Mouse (Mus musculus) CH12.LX (cell line): ENCODE measurements at regions not wholly inside any gene's neighbourhood (a gene's known extent, or its start where the extent isn't known, plus 50 kb on each side); places are given as distances from the start of the nearest gene placed in this dataset.
A peak's percentile ranks its signal among the peaks of the same experiment; 100 is the strongest.

Experiments
- DNase-seq: peaks from one replicate; pipeline ENCODE4 v3.0.0-alpha.2; 2013; ENCODE audit errors: extremely low read depth
- H3K27ac ChIP-seq: 2 replicates; pipeline ENCODE4 v1.5.1; 2012; ENCODE audit warnings: low read depth, mild to moderate bottlenecking, control low read depth, moderate library complexity; ENCODE audit not compliant: insufficient read depth
- H3K27me3 ChIP-seq: replicated peaks from 2 replicates; pipeline ENCODE3; 2012; ENCODE audit warnings: inconsistent platforms
- H3K36me3 ChIP-seq, 2 experiments: replicated peaks in 1 of 2; 2 replicates each; pipeline versions ENCODE3 to v1.6.1; 2012; ENCODE audit warnings: inconsistent platforms in 1 of 2, low read length in 1 of 2, mild to moderate bottlenecking in 1 of 2, mixed read lengths in 1 of 2, moderate library complexity in 1 of 2; ENCODE audit not compliant: control insufficient read depth in 1 of 2, insufficient read depth in 1 of 2
- H3K4me1 ChIP-seq, 2 experiments: 2 replicates each; pipeline ENCODE4 v1.6.1; 2012; ENCODE audit warnings: inconsistent platforms in 1 of 2, moderate library complexity in 1 of 2; ENCODE audit not compliant: insufficient read depth in 2 of 2, control insufficient read depth in 1 of 2
- H3K4me2 ChIP-seq: 2 replicates; pipeline ENCODE4 v1.6.1; 2012; ENCODE audit warnings: low read depth, mild to moderate bottlenecking, control low read depth; ENCODE audit not compliant: poor library complexity, insufficient read depth, severe bottlenecking
- H3K4me3 ChIP-seq, 3 experiments: fragments of 150-350 bp in 1 of 3; sonication (generic) in 1 of 3; replicated peaks in 1 of 3; 2 replicates each; pipeline versions ENCODE3 to v1.5.1; 2011 to 2012; ENCODE audit warnings: low read depth in 2 of 3, low read length in 2 of 3, mild to moderate bottlenecking in 2 of 3, moderate library complexity in 2 of 3, control low read depth in 1 of 3, improper control_type of control experiment in 1 of 3, inconsistent platforms in 1 of 3, mixed read lengths in 1 of 3; ENCODE audit not compliant: poor library complexity in 1 of 3
- H3K79me2 ChIP-seq: replicated peaks from 2 replicates; pipeline ENCODE4 v1.6.1; 2012; ENCODE audit warnings: mild to moderate bottlenecking, moderate library complexity; ENCODE audit not compliant: control insufficient read depth, poor library complexity, insufficient read depth, severe bottlenecking; ENCODE audit errors: extremely low read depth
- H3K9ac ChIP-seq: 2 replicates; pipeline ENCODE4 v1.6.1; 2012; ENCODE audit warnings: low read depth, mild to moderate bottlenecking, control low read depth, moderate library complexity; ENCODE audit not compliant: insufficient read depth
- H3K9me3 ChIP-seq: replicated peaks from 2 replicates; pipeline ENCODE3; 2012; ENCODE audit warnings: low read length, inconsistent platforms, mixed read lengths
- BHLHE40 ChIP-seq: IDR thresholded peaks from 2 replicates; pipeline ENCODE4 v1.6.1; 2011; ENCODE audit warnings: mild to moderate bottlenecking, low read depth, low read length, improper control_type of control experiment
- CHD2 ChIP-seq: IDR thresholded peaks from 2 replicates; pipeline ENCODE4 v1.6.1; 2011; ENCODE audit warnings: low read length, improper control_type of control experiment
- E2F4 ChIP-seq: IDR thresholded peaks from 2 replicates; pipeline ENCODE4 v1.6.1; 2011; ENCODE audit warnings: low read depth, low read length, improper control_type of control experiment; ENCODE audit not compliant: insufficient replicate concordance
- JUND ChIP-seq: conservative IDR thresholded peaks from 2 replicates; pipeline ENCODE4 v1.6.1; 2011; ENCODE audit warnings: low read depth, low read length, improper control_type of control experiment
- MEF2A ChIP-seq: IDR thresholded peaks from 2 replicates; pipeline ENCODE4 v1.6.1; 2014; ENCODE audit warnings: low read depth, mild to moderate bottlenecking, inconsistent platforms, low read length, improper control_type of control experiment, borderline replicate concordance
- NRF1 ChIP-seq: IDR thresholded peaks from 2 replicates; pipeline ENCODE4 v1.6.1; 2014; ENCODE audit warnings: low read depth, mild to moderate bottlenecking, inconsistent platforms, low read length, improper control_type of control experiment, moderate library complexity
- PAX5 ChIP-seq: IDR thresholded peaks from 2 replicates; pipeline ENCODE4 v1.6.1; 2012; ENCODE audit warnings: low read length, inconsistent platforms, mixed read lengths
- POLR2A ChIP-seq: IDR thresholded peaks from 2 replicates; pipeline ENCODE4 v1.6.1; 2011; ENCODE audit warnings: low read depth, mild to moderate bottlenecking, improper control_type of control experiment, low read length
- POLR2AphosphoS2 ChIP-seq: IDR thresholded peaks from 2 replicates; pipeline ENCODE4 v1.6.1; 2011; ENCODE audit warnings: low read depth, low read length, improper control_type of control experiment
- RAD21 ChIP-seq: IDR thresholded peaks from 2 replicates; pipeline ENCODE4 v1.6.1; 2011; ENCODE audit warnings: low read depth, mild to moderate bottlenecking, low read length, improper control_type of control experiment, moderate library complexity
- RCOR1 ChIP-seq: conservative IDR thresholded peaks from 2 replicates; pipeline ENCODE4 v1.6.1; 2012; ENCODE audit warnings: low read depth, mild to moderate bottlenecking, inconsistent platforms, low read length, improper control_type of control experiment
- SMC3 ChIP-seq: IDR thresholded peaks from 2 replicates; pipeline ENCODE4 v1.6.1; 2011; ENCODE audit warnings: low read depth, low read length, improper control_type of control experiment
- TBP ChIP-seq: conservative IDR thresholded peaks from 2 replicates; pipeline ENCODE4 v1.6.1; 2011; ENCODE audit warnings: low read depth, low read length, improper control_type of control experiment
- TCF12 ChIP-seq: IDR thresholded peaks from 2 replicates; pipeline ENCODE4 v1.6.1; 2014; ENCODE audit warnings: low read depth, mild to moderate bottlenecking, inconsistent platforms, low read length, improper control_type of control experiment
- ZC3H11A ChIP-seq: IDR thresholded peaks from 2 replicates; pipeline ENCODE4 v1.6.1; 2012; ENCODE audit warnings: low read depth, mild to moderate bottlenecking, inconsistent platforms, low read length, improper control_type of control experiment
- ZKSCAN1 ChIP-seq: IDR thresholded peaks from 2 replicates; pipeline ENCODE4 v1.6.1; 2012; ENCODE audit warnings: low read depth, inconsistent platforms, low read length, improper control_type of control experiment, borderline replicate concordance
- ZMIZ1 ChIP-seq: IDR thresholded peaks from 2 replicates; pipeline ENCODE4 v1.6.1; 2012; ENCODE audit warnings: low read depth, mild to moderate bottlenecking, inconsistent platforms, low read length, improper control_type of control experiment
- dilution Hi-C: fragments of 300-500 bp; cut with MboI; formaldehyde crosslinking; loops from 2 replicates; pipeline ENCODE4 v1.14.3; 2020; ENCODE audit warnings: low sequenced_read_pairs; ENCODE audit not compliant: extremely low pct_unique_long_range_greater_than_20kb, extremely low pct_ligation_motif_present
- in situ Hi-C: fragments of 300-500 bp; cut with MboI; formaldehyde crosslinking; loops from 3 replicates; pipeline ENCODE4 v1.14.3; 2019; ENCODE audit warnings: low sequenced_read_pairs, low pct_ligation_motif_present, low pct_unique_long_range_greater_than_20kb, mixed read lengths

- no peak for DNase-seq
- Histone ChIP-seq H3K79me2 (no peaks in the 10 kb centered on the region), H3K36me3 (no peaks in the 10 kb centered on the region), H3K9me3 (no peaks in the 10 kb centered on the region), H3K27me3 (peaks cover 10% of the 10 kb centered on the region), H3K4me2 (no peak overlapping the region), H3K27ac (no peak overlapping the region), H3K4me1 (peaks cover 3 to 8% of the 10 kb centered on the region in 2 experiments; a peak in 3 of 4 replicates), H3K9ac (no peak overlapping the region), H3K4me3 (no peak overlapping the region)
- dilution Hi-C loops (no loop called here), in situ Hi-C loops (no loop called here)
- TF ChIP-seq E2F4 (no peak), RCOR1 (no peak), POLR2AphosphoS2 (no peak), MEF2A (no peak), JUND (no peak), ZKSCAN1 (no peak), PAX5 (no peak), ZC3H11A (no peak), ZMIZ1 (no peak), SMC3 (no peak), NRF1 (no peak), TBP (no peak), CHD2 (no peak), RAD21 (no peak)
- TF ChIP-seq, all 38 proteins: peak for 0
Measured at GRCm38 (mm10) chr13:51918108-51918507, 71.6 kb downstream of the Gadd45g start.

GRCm38 (mm10) chr13:51918781-51919170, 72.3 kb downstream of the Gadd45g start:
- in situ Hi-C loops (no loop called here), dilution Hi-C loops (no loop called here)
- Histone ChIP-seq H3K4me1 (peaks cover 3 to 8% of the 10 kb centered on the region in 2 experiments; a peak in 3 of 4 replicates), H3K9ac (no peak overlapping the region), H3K36me3 (no peaks in the 10 kb centered on the region), H3K4me3 (no peak overlapping the region), H3K27ac (no peak overlapping the region), H3K9me3 (no peaks in the 10 kb centered on the region), H3K27me3 (peaks cover 8% of the 10 kb centered on the region), H3K79me2 (no peaks in the 10 kb centered on the region), H3K4me2 (no peak overlapping the region)
- DNase-seq = no peak
- TF ChIP-seq ZKSCAN1 = no peak
- TF ChIP-seq TCF12 = 0 out of 2 replicates have a peak, but pooled peaks have one; percentile 13
- no peak for TF ChIP-seq POLR2A
- TF ChIP-seq BHLHE40 = peak; percentile 85
